Mouse (Mus musculus): ENCODE measurements at regions not wholly inside any gene's neighbourhood (a gene's known extent, or its start where the extent isn't known, plus 50 kb on each side); places are given as distances from the start of the nearest gene placed in this dataset.

GRCm38 (mm10) chr14:24771663-24772062, 284.7 kb downstream of the Rps24 start:
- H3K36me3 ChIP-seq, result no peaks in the 10 kb centered on the region
- H3K4me3 ChIP-seq, result no peak overlapping the region
- no peaks in the 10 kb centered on the region for H3K9me3 ChIP-seq (replicated peaks)
- H3K9ac ChIP-seq, result no peak overlapping the region
- no peaks in the 10 kb centered on the region for H3K4me1 ChIP-seq
- 57% methylated on average over 1 of the region's 1 CpGs for WGBS (ENCODE audit: insufficient replicate concordance)
- no peaks in the 10 kb centered on the region; the same call in 1 of the 2 replicates for H3K27me3 ChIP-seq (replicated peaks)
- no peak overlapping the region for H3K27ac ChIP-seq
- ATAC-seq, result no peak
- H3K4me2 ChIP-seq, result no peak overlapping the region

- H3K4me2 ChIP-seq, result no peak overlapping the region
- no peak for ATAC-seq
- H3K9me3 ChIP-seq (replicated peaks), result no peaks in the 10 kb centered on the region
- no peak overlapping the region for H3K4me3 ChIP-seq
- no peaks in the 10 kb centered on the region for H3K4me1 ChIP-seq
- H3K27ac ChIP-seq, result no peak overlapping the region
- no peak overlapping the region for H3K9ac ChIP-seq
- 55% methylated on average over 4 of the region's 4 CpGs for WGBS (ENCODE audit: insufficient replicate concordance)
- H3K36me3 ChIP-seq, result no peaks in the 10 kb centered on the region
- no peaks in the 10 kb centered on the region; the same call in 1 of the 2 replicates for H3K27me3 ChIP-seq (replicated peaks)
Measured at GRCm38 (mm10) chr14:24772129-24772528, 285.2 kb downstream of the Rps24 start.

- Histone ChIP-seq H3K9ac (no peak overlapping the region), H3K4me3 (peak overlapping the region; percentile 50), H3K36me3 (no peaks in the 10 kb centered on the region), H3K9me3 (replicated peaks) (no peaks in the 10 kb centered on the region), H3K27ac (peak overlapping the region; percentile 62), H3K4me1 (peaks cover 9% of the 10 kb centered on the region; the same call in 1 of the 2 replicates), H3K27me3 (replicated peaks) (no peaks in the 10 kb centered on the region), H3K4me2 (peak overlapping the region; percentile 70)
- ATAC-seq, result peak; percentile 84
- WGBS (ENCODE audit: insufficient replicate concordance), result 3% methylated on average over 34 of the region's 39 CpGs
Measured at GRCm38 (mm10) chr14:24778748-24779630, 292.1 kb downstream of the Rps24 start.

DNA sequence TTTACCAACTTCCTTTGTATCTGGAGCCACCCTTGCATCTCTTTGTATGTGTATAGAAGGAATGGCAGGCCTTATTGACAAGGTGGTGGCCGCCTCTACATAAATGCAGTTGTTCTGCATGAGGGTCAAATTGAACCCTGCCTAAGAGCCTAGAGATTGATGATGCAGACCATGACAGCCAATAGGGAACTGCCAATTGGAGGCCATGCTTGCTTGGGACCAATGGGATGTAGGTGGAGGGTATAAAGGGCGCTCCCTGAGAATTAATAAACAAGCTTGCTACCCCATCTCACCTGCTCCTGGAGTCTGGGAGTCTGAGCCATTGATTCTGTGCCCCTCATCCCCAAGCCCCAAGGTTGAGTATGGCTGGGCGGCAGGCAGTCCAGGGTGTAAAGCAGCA, 294.7 kb downstream of the Rps24 start:
- ATAC-seq, result no peak
- no peak overlapping the region for H3K27ac ChIP-seq
- no peaks in the 10 kb centered on the region for H3K9me3 ChIP-seq (replicated peaks)
- H3K27me3 ChIP-seq (replicated peaks), result no peaks in the 10 kb centered on the region
- WGBS (ENCODE audit: insufficient replicate concordance), result 57% methylated on average over 3 of the region's 3 CpGs
- no peak overlapping the region for H3K4me3 ChIP-seq
- no peaks in the 10 kb centered on the region for H3K36me3 ChIP-seq
- H3K9ac ChIP-seq, result no peak overlapping the region
- no peak overlapping the region for H3K4me2 ChIP-seq
- peaks cover 9% of the 10 kb centered on the region; the same call in 1 of the 2 replicates for H3K4me1 ChIP-seq

DNA sequence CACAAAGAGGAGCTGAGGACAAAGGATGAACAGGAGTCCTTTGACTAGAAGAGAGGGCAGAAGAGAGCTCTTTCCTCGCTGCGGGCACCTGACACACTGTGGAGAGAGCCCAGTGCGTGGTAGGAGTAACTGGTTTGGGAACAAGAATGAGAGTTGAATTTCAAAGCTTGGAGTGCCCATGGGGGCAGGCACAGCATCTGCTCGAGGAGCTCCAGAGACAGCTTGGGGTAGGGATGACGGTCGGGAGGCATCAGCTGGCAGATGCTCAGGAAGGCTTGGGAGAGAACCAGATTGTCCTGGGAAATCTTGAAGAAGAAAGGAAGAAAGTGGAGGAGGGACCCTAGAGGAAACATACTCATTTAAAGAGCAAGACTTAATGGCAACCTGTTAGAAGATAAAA, 297.0 kb downstream of the Rps24 start:
- Histone ChIP-seq H3K36me3 (no peaks in the 10 kb centered on the region), H3K27ac (no peak overlapping the region), H3K4me3 (no peak overlapping the region), H3K9me3 (replicated peaks) (no peaks in the 10 kb centered on the region), H3K4me1 (peaks cover 9% of the 10 kb centered on the region; the same call in 1 of the 2 replicates), H3K4me2 (no peak overlapping the region), H3K27me3 (replicated peaks) (no peaks in the 10 kb centered on the region), H3K9ac (no peak overlapping the region)
- 52% methylated on average over 6 of the region's 6 CpGs for WGBS (ENCODE audit: insufficient replicate concordance)
- no peak for ATAC-seq

- Histone ChIP-seq H3K4me3 (no peak overlapping the region), H3K4me2 (no peak overlapping the region), H3K9me3 (replicated peaks) (no peaks in the 10 kb centered on the region), H3K9ac (no peak overlapping the region), H3K27ac (no peak overlapping the region), H3K27me3 (replicated peaks) (no peaks in the 10 kb centered on the region), H3K4me1 (no peaks in the 10 kb centered on the region), H3K36me3 (no peaks in the 10 kb centered on the region)
- ATAC-seq, result no peak
- 52% methylated on average over 5 of the region's 5 CpGs for WGBS (ENCODE audit: insufficient replicate concordance)
Measured at GRCm38 (mm10) chr14:24785452-24785851, 298.5 kb downstream of the Rps24 start.

DNA sequence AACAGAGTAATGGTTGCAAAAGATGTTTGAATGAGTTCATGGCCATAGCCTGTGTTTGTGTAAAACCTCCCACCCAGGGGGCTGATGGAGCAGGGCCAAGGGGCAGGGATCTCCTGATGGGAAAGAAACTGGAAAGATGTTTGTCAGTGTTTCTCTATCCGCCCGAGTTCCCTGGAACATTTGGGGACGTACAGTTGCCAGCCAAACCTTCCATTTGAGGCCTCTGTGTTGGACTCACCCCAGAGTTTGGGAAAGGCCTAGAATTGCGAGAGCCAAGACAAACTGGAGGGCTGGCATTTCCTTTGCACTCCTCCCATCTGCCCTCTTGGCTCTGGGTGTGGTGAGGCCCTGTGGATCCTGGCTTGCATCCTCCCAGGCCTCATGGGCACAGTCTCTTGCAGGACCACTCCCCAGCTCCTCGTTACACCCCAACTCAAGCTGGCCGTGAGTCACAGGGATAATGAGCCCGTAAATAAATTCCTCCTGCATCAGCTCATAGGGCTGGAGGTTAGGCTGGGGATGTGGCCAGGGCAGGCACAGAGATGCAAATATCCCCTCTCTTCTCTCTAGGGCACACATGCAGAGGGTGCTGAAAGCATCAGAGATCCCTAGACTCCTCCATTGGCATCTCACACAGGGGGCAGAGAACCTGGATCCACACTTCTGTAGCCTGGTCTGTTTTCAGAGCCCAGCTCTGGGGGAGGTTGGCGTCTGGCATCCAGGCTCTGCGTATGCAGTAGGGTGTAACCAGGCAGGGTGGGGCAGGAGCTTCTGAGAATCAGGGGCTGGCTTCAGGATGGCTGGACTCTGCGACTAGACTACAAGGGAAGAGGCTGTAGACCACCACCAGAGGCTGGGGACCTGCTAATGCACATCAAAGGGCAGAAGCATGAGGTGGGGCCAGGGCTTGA, 306.7 kb downstream of the Rps24 start:
- no peaks in the 10 kb centered on the region for H3K27me3 ChIP-seq (replicated peaks)
- no peak overlapping the region for H3K27ac ChIP-seq
- no peak for ATAC-seq
- no peak overlapping the region for H3K9ac ChIP-seq
- 49% methylated on average over 10 of the region's 10 CpGs for WGBS (ENCODE audit: insufficient replicate concordance)
- no peaks in the 10 kb centered on the region for H3K9me3 ChIP-seq (replicated peaks)
- no peaks in the 10 kb centered on the region for H3K4me1 ChIP-seq
- H3K36me3 ChIP-seq, result no peaks in the 10 kb centered on the region
- no peak overlapping the region for H3K4me3 ChIP-seq
- no peak overlapping the region for H3K4me2 ChIP-seq

DNA sequence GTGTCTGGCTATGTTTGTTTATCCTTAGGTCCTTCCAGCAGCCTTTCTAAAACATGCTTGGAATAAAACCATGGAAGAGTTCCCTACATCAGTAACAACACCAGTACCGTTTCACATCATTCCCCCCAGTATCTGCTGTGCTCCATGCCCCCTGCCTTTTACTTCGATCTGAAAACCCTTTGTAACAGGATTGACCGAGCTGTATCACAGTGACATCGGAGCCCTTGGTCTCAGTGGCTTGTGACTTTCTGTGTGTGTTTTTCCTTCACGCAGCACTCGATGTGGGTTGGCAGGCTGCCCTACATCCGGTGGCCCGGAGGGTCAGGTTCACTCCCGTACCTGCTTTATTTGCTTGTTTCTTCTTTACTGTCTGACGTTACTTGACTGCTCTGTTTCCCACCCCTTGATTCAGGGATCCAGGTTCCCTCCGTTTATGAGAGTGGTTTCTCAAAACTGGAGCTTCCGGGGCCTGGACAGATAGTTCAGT, 307.5 kb downstream of the Rps24 start:
- H3K4me1 ChIP-seq, result no peaks in the 10 kb centered on the region
- no peaks in the 10 kb centered on the region for H3K9me3 ChIP-seq (replicated peaks)
- H3K4me3 ChIP-seq, result no peak overlapping the region
- H3K27ac ChIP-seq, result no peak overlapping the region
- no peak overlapping the region for H3K4me2 ChIP-seq
- H3K9ac ChIP-seq, result no peak overlapping the region
- H3K27me3 ChIP-seq (replicated peaks), result no peaks in the 10 kb centered on the region
- no peak for ATAC-seq
- 67% methylated on average over 12 of the region's 12 CpGs for WGBS (ENCODE audit: insufficient replicate concordance)
- no peaks in the 10 kb centered on the region for H3K36me3 ChIP-seq

- ATAC-seq, result no peak
- H3K36me3 ChIP-seq, result no peaks in the 10 kb centered on the region
- H3K4me1 ChIP-seq, result no peaks in the 10 kb centered on the region
Measured at GRCm38 (mm10) chr14:24797494-24797893, 310.6 kb downstream of the Rps24 start.

GRCm38 (mm10) chr14:24798066-24798465, 311.1 kb downstream of the Rps24 start:
- WGBS (ENCODE audit: insufficient replicate concordance), result 41% methylated on average over 4 of the region's 4 CpGs
- no peaks in the 10 kb centered on the region for H3K9me3 ChIP-seq (replicated peaks)
- ATAC-seq, result no peak
- H3K9ac ChIP-seq, result no peak overlapping the region
- no peaks in the 10 kb centered on the region for H3K36me3 ChIP-seq
- no peaks in the 10 kb centered on the region for H3K27me3 ChIP-seq (replicated peaks)
- H3K4me2 ChIP-seq, result no peak overlapping the region
- H3K27ac ChIP-seq, result no peak overlapping the region
- H3K4me1 ChIP-seq, result no peaks in the 10 kb centered on the region
- no peak overlapping the region for H3K4me3 ChIP-seq

More at GRCm38 (mm10) chr14:24797494-24797893, 310.6 kb downstream of the Rps24 start:
- Histone ChIP-seq H3K27ac (no peak overlapping the region), H3K9ac (no peak overlapping the region), H3K4me3 (no peak overlapping the region), H3K4me2 (no peak overlapping the region), H3K9me3 (replicated peaks) (no peaks in the 10 kb centered on the region), H3K27me3 (replicated peaks) (no peaks in the 10 kb centered on the region)

DNA sequence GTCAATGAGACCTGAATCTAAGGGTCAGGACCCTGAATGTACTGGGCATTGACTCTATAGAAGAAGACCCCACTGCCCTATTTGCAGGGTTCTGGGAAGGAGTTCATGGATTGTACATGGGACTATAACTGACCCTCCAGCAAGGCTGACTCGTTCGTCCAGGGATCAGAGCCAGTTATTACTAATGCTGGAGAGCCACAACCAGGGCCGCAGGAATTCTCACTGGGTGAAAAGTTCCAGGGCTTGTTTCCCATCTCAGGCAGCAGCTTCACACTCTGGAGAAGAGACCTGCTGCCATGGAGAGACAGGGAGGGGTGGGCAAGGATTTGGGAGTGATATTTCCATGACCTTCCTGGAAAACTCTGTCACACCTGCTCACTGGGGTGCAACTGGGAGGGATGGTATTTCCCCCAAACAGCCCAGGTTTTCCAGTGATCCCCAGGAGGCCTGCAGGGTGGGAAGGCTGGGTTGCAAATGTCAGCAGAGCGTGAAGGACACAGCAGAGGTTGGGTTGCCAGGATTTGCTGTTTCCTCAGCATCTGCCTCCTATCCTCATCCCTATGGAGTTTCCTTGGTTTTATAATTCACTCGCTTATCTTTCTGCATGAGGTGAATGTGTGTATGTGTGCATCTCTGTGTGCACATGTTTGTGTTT, 316.2 kb downstream of the Rps24 start:
- no peak overlapping the region for H3K27ac ChIP-seq
- H3K4me3 ChIP-seq, result no peak overlapping the region
- no peaks in the 10 kb centered on the region for H3K27me3 ChIP-seq (replicated peaks)
- no peak overlapping the region for H3K9ac ChIP-seq
- no peaks in the 10 kb centered on the region for H3K4me1 ChIP-seq
- H3K36me3 ChIP-seq, result no peaks in the 10 kb centered on the region
- no peak overlapping the region for H3K4me2 ChIP-seq
- no peaks in the 10 kb centered on the region for H3K9me3 ChIP-seq (replicated peaks)
- ATAC-seq, result no peak
- WGBS (ENCODE audit: insufficient replicate concordance), result 68% methylated on average over 5 of the region's 5 CpGs

Measured in liver, embryonic 12.5 days (tissue).